Mouse (Mus musculus) neural tube, postnatal 0 days (tissue): ENCODE data around the gene Sycp1. TPM values are rescaled to one million over a fixed set of nuclear protein-coding genes. Genes with fewer than 3 reads are reported as not detected.

ENCODE experiments used
- polyA plus RNA-seq: library from polyadenylated mRNA; unstranded; fragments of >200 nt; fragmentation: Nextera tagmentation; extraction: Ambion mirVana; gene quantifications from 2 replicates; pipeline ENCODE4 v1.2.1, GENCODE M21; 2015

Gene Sycp1
- polyA plus RNA-seq: not detected in 2 replicates

GRCm38 (mm10) chr3:102935451-102936354, at the start of gene Sycp1:
Sycp1 (minus strand) TSS chr3:102936100.

GRCm38 (mm10) chr3:102964033-102964432, 28.1 kb upstream of the Sycp1 start, which contains the start of gene Nr1h5:
Nr1h5 (minus strand) TSS chr3:102964133.

GRCm38 (mm10) chr3:102782618-102783017, 153.3 kb downstream of the Sycp1 start, which contains the start of gene Tshb:
Tshb (minus strand) TSS chr3:102782718.

Other genes starting within 250 kb of the Sycp1 start
- 22.2 and 25.4 TPM in 2 replicates for gene Tspan2, start 201.6 kb downstream of the Sycp1 start, polyA plus RNA-seq
- 0.37 and 0.46 TPM in 2 replicates for gene Tshb, start 153.4 kb downstream of the Sycp1 start, polyA plus RNA-seq
- gene Nr1h5, start 28.0 kb upstream of the Sycp1 start, polyA plus RNA-seq: not detected in 2 replicates
- gene Sike1, start 59.6 kb upstream of the Sycp1 start, polyA plus RNA-seq: 47.1 and 54.4 TPM in 2 replicates
- gene Csde1, start 84.3 kb upstream of the Sycp1 start, polyA plus RNA-seq: 200 and 214 TPM in 2 replicates
- gene Nras, start 122.2 kb upstream of the Sycp1 start, polyA plus RNA-seq: 53.1 and 56.2 TPM in 2 replicates
- 0.09 TPM in 1 of 2 replicates, not detected in the other for gene Ampd1, start 137.9 kb upstream of the Sycp1 start, polyA plus RNA-seq
- 0.97 and 1.1 TPM in 2 replicates for gene Dennd2c, start 166.5 kb upstream of the Sycp1 start, polyA plus RNA-seq
- 168 TPM in 2 replicates for gene Bcas2, start 235.6 kb upstream of the Sycp1 start, polyA plus RNA-seq